Mouse (Mus musculus): ENCODE measurements around the gene Tstd3. TPM values are rescaled to one million over a fixed set of nuclear protein-coding genes. Genes with fewer than 3 reads are reported as not detected.

Tstd3 gene
- polyA plus RNA-seq, 1 experiment from 2014 or later: 20.6 TPM

DNA sequence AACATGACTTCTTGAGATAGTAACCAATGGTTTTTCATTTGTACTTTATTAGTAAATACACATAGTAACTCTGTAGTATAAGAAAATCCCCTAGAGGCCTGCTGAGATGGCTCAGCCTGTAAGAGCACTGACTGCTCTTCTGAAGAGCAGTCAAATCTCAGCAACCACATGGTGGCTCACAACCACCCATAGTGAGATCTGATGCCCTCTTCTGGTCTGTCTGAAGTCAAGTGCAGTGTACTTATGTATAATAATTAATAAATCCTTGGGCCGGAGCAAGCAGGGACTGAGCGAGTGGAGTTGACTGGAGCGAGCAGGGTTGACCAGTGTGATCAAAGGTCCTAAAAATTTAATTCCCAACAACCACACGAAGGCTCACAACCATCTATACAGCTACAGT lies 27.8 kb downstream of the Tstd3 start:
- Histone ChIP-seq H3K27ac (no peak overlapping the region), H3K4me3 (no peak overlapping the region), H3K4me2 (no peak overlapping the region), H3K36me3 (peaks cover 30% of the 10 kb centered on the region), H3K4me1 (no peaks in the 10 kb centered on the region), H3K9ac (no peak overlapping the region), H3K27me3 (replicated peaks) (no peaks in the 10 kb centered on the region), H3K9me3 (replicated peaks) (no peaks in the 10 kb centered on the region)
- ATAC-seq: no peak; the same call in 1 of the 2 replicates
- WGBS (ENCODE audit: insufficient replicate concordance): 81% methylated on average over 4 of the region's 4 CpGs

GRCm38 (mm10) chr4:21727615-21728165 lies 39.3 kb downstream of the Tstd3 start, which contains the start of gene Ccnc:
Gene Ccnc, plus strand, starts transcription at chr4:21727701.
- H3K27ac ChIP-seq: peak within 1 kb of the TSS; percentile 84
- peak within 1 kb of the TSS; percentile 84 for H3K9ac ChIP-seq

DNA sequence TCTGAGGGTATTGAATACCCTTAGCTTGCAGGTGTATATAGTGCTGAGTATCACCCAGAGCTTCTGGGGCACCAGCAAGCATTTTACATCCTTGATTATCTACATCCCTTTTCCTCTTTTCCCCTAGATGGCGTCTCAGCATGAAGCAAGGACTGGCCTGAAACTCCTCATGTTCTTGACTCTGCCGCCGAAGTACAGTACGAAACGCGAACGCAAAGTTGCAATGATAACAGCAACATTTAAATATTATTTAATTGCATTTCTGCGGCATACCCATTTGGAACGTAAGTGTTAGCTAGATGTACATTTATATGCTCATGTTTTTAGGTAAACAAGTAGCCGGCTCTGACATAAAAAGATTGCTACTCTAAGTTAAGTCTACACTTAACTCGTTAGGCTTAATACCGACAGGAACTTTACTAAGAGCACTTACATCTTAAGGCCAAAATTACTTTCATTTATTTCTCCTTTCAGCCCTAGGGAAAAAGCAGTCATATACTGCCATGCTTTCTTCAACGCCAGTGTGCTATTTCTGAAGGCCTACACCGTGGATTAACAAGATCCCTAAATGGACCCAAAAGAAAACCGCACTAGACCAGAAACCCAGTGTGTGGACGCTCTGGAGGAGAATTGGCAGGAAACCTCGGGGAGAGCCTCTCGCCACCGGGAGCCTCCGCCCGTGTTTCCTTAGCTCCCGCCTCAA lies 39.9 kb downstream of the Tstd3 start:
- 1% methylated on average over 22 of the region's 22 CpGs for WGBS (ENCODE audit: insufficient replicate concordance)
- H3K9ac ChIP-seq: peak overlapping the region; percentile 84

More at GRCm38 (mm10) chr4:21727615-21728165, 39.3 kb downstream of the Tstd3 start, which contains the start of gene Ccnc:
- WGBS (ENCODE audit: insufficient replicate concordance): under 1% methylated on average over 37 of the region's 37 CpGs
- ATAC-seq: peak; percentile 99
- H3K36me3 ChIP-seq: peaks cover 1% of the 10 kb centered on the region
- peaks cover 11% of the 10 kb centered on the region for H3K4me1 ChIP-seq
- 0 out of 2 replicates have a peak, but pooled peaks cover 7% of the 10 kb centered on the region for H3K27me3 ChIP-seq (replicated peaks)
- H3K9me3 ChIP-seq (replicated peaks): no peaks in the 10 kb centered on the region
- peak within 1 kb of the TSS; percentile 89 for H3K4me3 ChIP-seq
- H3K4me2 ChIP-seq: peak within 1 kb of the TSS; percentile 87

DNA sequence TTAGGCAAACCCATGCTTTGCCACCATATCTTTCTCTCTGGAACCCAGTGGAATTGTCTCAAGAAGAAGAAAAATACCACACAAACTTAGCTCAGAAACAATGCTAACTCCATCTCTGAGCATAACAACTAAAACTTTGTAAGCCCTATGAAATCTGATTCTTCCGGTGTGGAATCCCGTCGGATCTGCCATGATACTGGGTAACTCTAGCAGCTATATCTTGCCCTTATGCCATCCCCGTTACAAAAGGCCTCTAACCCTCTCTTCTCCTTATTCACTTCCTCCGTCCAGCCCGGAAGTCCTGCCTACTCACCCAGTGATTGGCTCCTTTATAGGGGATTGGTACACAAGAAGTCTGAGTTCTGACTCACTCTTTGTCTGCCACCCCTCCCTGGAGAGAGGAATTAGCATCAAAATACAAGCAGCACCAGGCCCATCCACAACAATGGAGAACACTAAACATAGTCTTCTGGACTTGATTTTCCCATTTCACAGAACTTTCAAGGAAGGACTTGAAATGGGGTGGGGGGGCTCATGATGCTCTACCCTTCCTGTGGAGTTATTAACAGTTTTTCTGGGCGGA lies 44.2 kb downstream of the Tstd3 start:
- H3K27ac ChIP-seq: no peak overlapping the region
- no peak overlapping the region for H3K4me3 ChIP-seq
- H3K36me3 ChIP-seq: no peaks in the 10 kb centered on the region
- ATAC-seq: no peak
- H3K4me1 ChIP-seq: no peaks in the 10 kb centered on the region
- H3K9me3 ChIP-seq (replicated peaks): no peaks in the 10 kb centered on the region
- 52% methylated on average over 7 of the region's 7 CpGs for WGBS (ENCODE audit: insufficient replicate concordance)
- H3K9ac ChIP-seq: no peak overlapping the region
- no peak overlapping the region for H3K4me2 ChIP-seq
- H3K27me3 ChIP-seq (replicated peaks): peaks cover 12% of the 10 kb centered on the region; the same call in 1 of the 2 replicates

More for the DNA sequence above, 39.9 kb downstream of the Tstd3 start:
- Histone ChIP-seq H3K4me1 (peaks cover 11% of the 10 kb centered on the region), H3K27me3 (replicated peaks) (0 out of 2 replicates have a peak, but pooled peaks cover 7% of the 10 kb centered on the region), H3K9me3 (replicated peaks) (no peaks in the 10 kb centered on the region), H3K4me3 (peak overlapping the region; percentile 89), H3K4me2 (peak overlapping the region; percentile 87), H3K36me3 (no peaks in the 10 kb centered on the region), H3K27ac (peak overlapping the region; percentile 84)
- ATAC-seq: peak; percentile 36

GRCm38 (mm10) chr4:21712147-21712546 lies 54.9 kb downstream of the Tstd3 start:
- Histone ChIP-seq H3K4me3 (no peak overlapping the region), H3K4me1 (no peaks in the 10 kb centered on the region), H3K27me3 (replicated peaks) (no peaks in the 10 kb centered on the region), H3K9me3 (replicated peaks) (no peaks in the 10 kb centered on the region), H3K36me3 (no peaks in the 10 kb centered on the region), H3K27ac (no peak overlapping the region), H3K9ac (no peak overlapping the region), H3K4me2 (no peak overlapping the region)
- ATAC-seq: peak; percentile 46; the same call in 1 of the 2 replicates
- WGBS (ENCODE audit: insufficient replicate concordance): 5% methylated on average over 13 of the region's 13 CpGs

Other genes with a start within 250 kb of the Tstd3 start
- gene Prdm13, start 81.2 kb downstream of the Tstd3 start, polyA plus RNA-seq (2016; fragmentation: Nextera tagmentation; extraction: Ambion mirVana): not detected in 2 replicates
- gene Ccnc, start 39.5 kb downstream of the Tstd3 start, polyA plus RNA-seq (2016; fragmentation: Nextera tagmentation; extraction: Ambion mirVana): 27.1 and 29.1 TPM in 2 replicates
- 17.3 and 21.3 TPM in 2 replicates for gene Usp45, start 56 bp downstream of the Tstd3 start, polyA plus RNA-seq (2016; fragmentation: Nextera tagmentation; extraction: Ambion mirVana)
- 59.2 and 59.4 TPM in 2 replicates for gene Pnisr, start 80.4 kb upstream of the Tstd3 start, polyA plus RNA-seq (2016; fragmentation: Nextera tagmentation; extraction: Ambion mirVana)
- 11.6 and 12.4 TPM in 2 replicates for gene Coq3, start 112.5 kb upstream of the Tstd3 start, polyA plus RNA-seq (2016; fragmentation: Nextera tagmentation; extraction: Ambion mirVana)
- gene Faxc, start 164.1 kb upstream of the Tstd3 start, polyA plus RNA-seq (2016; fragmentation: Nextera tagmentation; extraction: Ambion mirVana): 0.31 and 0.36 TPM in 2 replicates